Mouse (Mus musculus) frontal cortex, adult (tissue): ENCODE results near the gene Map4k5.

Experiments
- ATAC-seq: cut with Nextera tagmentation; 2 replicates; pipeline ENCODE4 v1.9.2; 2017; ENCODE audit warnings: mild to moderate bottlenecking, moderate library complexity, mixed read lengths; ENCODE audit not compliant: low TSS enrichment

Map4k5 gene

DNA sequence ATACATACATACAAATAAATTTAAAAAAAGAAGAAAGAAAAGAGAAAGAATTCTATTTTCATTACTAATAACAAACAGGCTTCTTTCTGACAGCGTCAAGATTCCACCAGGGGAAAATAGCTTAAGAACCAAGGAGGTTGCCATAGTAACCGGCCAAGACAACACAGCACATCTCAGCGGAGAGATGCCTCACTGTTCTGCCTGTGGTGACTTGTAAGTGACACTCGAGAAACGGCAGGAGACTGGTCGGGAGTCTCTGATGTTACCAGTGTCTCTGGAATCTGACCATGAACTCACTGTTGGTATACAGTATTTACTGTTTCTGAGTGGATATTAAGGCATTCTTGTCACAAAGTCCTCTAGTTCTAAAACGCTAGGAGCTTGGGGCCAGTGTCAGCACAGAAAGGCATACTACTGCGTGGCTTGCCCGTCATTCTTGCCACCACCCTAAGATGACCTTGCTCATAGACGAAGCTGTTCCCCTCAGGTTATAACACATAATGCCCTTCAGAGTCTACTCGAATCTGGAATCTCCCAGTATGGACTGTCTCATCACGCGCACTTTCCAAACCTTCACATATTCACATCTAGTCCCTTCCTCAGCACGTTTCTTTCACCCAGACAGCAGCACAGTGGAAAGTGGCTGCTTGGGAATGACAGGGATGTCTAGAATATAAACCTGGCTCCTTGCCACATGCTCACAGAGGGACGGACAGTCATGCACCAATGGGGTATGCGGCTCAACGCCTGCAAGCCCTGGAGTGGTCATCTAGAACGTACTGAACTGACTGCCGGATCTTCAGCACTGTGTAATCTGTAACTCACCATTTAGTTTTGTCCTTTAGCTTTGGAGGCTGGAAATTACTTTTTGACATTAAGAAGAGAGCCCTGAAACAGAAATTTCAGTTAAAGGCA, 49.2 kb downstream of the Map4k5 start:
- ATAC-seq: peak; percentile 90

GRCm38 (mm10) chr12:69838376-69838775, 54.6 kb downstream of the Map4k5 start:
- no peak for ATAC-seq

DNA sequence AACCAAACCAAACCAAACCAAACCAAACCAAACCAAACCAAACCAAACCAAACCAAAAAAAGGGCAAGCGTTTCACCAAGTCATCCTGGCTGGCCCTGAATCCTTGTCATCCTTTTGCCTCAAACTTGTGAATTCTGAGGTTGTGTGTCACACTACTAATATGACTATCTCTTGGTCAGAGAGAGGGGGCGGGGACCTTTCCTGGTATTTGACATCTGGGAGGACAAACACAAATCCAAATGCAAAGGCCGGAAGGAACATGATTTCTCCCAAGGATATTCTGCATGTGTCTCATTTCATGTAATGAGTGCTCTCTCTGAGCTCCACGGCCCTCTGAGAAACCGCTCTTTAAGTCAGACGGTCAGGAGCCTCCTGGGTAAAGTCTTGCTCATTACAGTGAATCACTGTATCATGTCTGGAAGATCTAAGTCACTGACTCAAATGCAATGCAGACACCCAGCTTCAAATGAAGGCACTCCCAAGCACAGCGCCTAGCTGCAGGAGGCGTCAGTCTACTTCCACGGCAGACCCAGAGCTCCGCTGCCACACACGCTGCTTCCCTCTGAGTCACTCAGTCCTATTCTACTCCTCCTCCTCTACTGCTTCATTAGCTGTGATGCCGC, 58.9 kb downstream of the Map4k5 start:
- peak; percentile 86 for ATAC-seq

GRCm38 (mm10) chr12:69831239-69831910, 61.6 kb downstream of the Map4k5 start:
- peak; percentile 68 for ATAC-seq

DNA sequence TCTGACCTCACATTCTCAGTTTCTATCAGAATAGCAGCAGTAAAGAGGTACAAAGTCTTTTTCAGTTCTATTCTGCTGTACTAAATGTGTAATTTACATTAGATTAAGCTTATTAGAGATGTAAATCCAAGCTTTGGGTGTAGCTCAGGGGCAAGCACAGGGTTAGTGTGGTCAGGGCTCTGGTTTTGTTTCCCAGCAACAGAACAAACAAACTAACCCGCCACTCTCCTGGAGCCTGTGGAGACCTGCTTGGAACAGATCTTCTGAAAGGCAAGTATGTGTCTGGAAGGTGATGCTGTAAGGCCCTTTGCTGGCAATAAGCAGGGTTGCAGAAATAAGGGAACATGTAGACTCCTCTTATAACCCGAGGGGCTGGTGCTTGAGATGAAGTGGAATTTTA, 64.8 kb downstream of the Map4k5 start:
- no peak for ATAC-seq

GRCm38 (mm10) chr12:69824881-69825597, 68.0 kb downstream of the Map4k5 start:
- no peak for ATAC-seq

DNA sequence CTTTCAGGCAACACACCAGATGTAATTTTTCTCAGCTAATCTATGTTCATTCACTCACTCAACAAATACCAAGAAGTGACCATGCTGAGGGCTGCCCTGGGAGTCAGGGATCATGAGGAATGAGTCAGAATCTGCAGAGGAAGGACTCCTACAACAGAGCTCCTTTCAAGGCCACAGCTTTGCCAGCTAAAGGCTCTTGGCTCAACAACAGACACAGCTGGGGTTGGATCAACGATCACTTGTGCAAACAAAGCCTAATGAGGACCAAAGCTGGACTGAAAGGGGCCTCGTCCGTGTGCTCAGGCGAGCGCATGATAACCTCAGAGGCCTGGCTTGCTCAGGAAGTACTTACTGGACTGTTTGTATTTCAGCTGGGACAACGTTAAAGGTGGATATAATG, 78.7 kb downstream of the Map4k5 start:
- ATAC-seq: peak; percentile 41

DNA sequence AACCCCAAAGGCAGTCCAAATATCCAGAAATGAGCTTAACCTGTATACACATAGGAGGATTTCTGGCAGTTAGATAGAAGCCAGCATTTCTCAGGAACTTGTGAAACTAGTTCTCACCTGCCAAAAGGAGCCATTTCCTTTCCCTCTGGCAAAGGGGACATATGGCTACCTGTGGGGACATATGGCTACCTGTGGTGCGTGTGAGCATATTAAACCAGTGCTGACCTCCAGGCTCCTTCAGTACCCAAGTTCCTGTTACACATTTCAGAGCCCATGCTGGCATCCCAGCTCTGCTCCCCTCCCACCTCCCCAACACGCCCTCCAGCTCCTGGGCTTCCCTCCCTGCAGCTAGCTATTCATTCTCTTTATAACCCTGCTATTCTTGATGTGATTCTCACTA, 79.4 kb downstream of the Map4k5 start:
- no peak for ATAC-seq

DNA sequence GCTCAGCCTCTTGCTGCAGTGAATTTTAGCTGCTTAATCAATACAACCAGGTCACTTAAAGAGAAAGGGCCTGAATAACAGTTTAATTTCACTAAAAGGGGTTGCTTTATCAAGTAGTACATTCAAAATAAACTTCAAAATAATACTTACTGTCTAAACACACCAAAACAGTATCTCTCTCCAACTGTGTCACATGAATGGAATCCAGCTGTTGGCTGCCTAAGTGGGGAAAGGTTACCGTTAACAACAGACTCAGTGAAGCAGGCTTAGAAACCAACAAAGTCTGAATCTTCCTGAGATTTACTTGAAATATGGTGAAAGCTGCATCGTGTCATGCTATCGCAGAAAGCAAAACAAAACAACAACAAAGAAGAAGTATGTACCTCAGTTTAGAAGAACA, 80.0 kb downstream of the Map4k5 start:
- no peak for ATAC-seq

- ATAC-seq: no peak
These were observed 81.0 kb downstream of the Map4k5 start for GRCm38 (mm10) chr12:69811976-69812375.

- ATAC-seq: no peak
These were observed 83.6 kb downstream of the Map4k5 start for GRCm38 (mm10) chr12:69809439-69809838.

- no peak for ATAC-seq
These were observed 85.5 kb downstream of the Map4k5 start for GRCm38 (mm10) chr12:69807399-69807985.

GRCm38 (mm10) chr12:69805148-69805547, 87.9 kb downstream of the Map4k5 start:
- ATAC-seq: no peak

GRCm38 (mm10) chr12:69804393-69805070, 88.5 kb downstream of the Map4k5 start:
- no peak for ATAC-seq

- ATAC-seq: no peak
These were observed 89.8 kb downstream of the Map4k5 start for GRCm38 (mm10) chr12:69803196-69803595.

GRCm38 (mm10) chr12:69800586-69800985, 92.4 kb downstream of the Map4k5 start:
- no peak for ATAC-seq

- no peak for ATAC-seq
These were observed 96.7 kb downstream of the Map4k5 start for GRCm38 (mm10) chr12:69796311-69796710.

DNA sequence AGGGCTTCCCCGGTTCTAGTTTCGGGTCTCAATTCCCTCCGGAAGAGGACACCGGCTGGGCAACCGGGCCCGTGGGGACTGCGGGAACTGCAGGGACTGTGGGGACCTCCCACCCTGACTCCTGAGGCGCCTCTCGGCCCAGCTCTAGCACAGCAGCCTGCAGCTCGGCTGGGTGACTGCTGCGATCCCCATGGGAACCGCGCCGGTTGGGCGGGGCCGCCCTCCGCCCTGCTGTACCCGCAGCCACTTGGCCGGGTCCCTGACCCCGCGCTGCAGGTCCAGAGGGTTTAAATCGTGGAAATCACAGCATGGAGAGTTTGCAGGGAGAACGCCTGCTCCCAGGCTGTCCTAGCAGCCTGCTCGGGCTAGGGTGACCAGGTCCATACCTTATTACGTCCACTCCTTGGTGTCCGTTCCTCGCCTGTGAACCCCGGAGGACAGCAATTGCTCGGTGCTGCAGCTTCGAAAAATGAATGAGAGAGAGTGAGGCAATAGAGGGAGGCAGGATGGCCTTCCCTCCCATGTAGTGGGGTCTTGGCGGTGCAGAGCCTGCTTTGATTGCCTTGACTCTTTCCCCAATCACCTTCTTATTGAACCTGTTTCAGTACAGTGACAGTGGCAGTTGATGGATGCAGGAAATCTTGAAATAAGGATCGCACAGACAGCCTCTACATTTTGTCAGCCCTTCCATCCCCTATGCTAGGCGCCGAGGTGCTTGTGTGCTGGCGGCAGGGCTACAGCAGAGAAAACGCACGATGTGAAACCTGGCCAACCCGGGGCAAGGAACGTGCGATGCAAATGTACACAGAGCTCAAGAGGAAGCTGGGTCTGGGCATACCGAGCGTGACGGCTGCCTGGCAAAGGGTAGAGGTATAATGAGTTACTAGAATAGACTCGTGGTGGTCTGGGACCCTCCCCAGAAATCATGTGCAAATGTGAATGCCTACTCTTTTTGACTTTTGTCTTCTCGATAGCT, 102.2 kb downstream of the Map4k5 start, which contains the start of gene Cdkl1:
Gene Cdkl1 (minus strand): TSS at position 738 of the 976 bp plus-strand sequence.
- ATAC-seq: peak; percentile 80

- peak; percentile 44; the same call in 1 of the 2 replicates for ATAC-seq
These were observed 103.1 kb downstream of the Map4k5 start for GRCm38 (mm10) chr12:69789766-69790529.
